Mouse (Mus musculus): Measurements from ENCODE around the gene Gm10518. TPM values are rescaled to one million over a fixed set of nuclear protein-coding genes. Genes with fewer than 3 reads are reported as not detected.

Gene Gm10518
- total RNA-seq (2018; cell fraction: chromatin; rRNA removed): 1 to 10 TPM in 3 of 26 experiments, under 1 TPM in 6, not detected in 17; 0.49 to 1.7 (median 0.77) TPM
- under 1 TPM in 15 of 26 experiments, not detected in 11; 0.11 to 0.51 (median 0.21) TPM for total RNA-seq (2018; cell fraction: cytosol; rRNA removed)
- 1 to 10 TPM in 1 of 26 experiments, under 1 TPM in 6, not detected in 19; 0.35 to 1.1 (median 0.46) TPM for total RNA-seq (2018; cell fraction: nucleus; rRNA removed)
- not detected in 3 replicates for polyA plus RNA-seq (2018)

DNA sequence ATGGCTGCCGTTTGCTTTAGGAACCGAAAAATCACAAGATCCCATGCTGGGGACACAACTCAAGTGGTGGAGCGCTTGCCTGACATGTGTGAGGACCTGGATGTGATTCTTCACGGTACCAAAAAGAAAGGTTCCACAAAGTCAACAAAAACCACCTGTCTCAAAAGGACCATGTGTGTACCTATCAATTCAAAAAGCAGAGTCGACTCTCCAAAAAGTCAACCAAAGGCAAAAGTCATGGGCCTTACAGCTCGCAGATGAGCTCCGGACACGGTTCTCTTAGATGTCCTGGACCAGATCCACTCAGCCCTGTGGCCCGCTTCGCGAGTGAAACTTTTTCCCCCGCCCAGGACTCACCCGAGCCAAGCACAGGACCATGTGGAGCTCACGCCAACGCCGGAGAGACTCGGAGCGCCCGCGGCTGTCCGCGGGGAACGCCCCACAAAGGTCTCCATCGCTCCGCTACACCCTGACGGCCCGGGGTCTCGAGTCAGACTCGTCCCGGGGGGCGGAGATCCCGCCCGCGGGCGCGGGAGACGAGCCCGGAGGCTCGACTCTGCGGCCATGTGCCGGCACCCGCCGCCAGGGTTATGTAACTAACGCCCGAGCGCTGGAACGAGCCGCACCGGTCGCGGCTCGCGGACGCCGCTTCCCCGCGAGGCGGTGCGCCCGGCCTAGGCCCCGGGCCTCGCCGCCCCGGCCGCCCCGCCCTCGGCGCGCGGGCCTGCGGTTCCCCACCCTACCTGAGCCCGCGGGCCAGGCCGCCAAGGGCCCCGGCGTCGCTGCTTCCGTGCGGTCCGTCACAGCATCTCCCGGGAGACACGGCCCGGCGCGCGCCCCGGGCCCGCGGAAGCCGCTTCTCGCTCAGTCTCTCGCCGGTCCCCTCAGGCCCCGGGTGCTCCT, at the start of gene Gm10518:
Gm10518 (plus strand) TSS at position 767 of the 903 bp plus-strand sequence.
- H3K79me2 ChIP-seq (ENCODE audit: inconsistent target): peaks cover 41% of the 10 kb centered on the region
- H3K27ac ChIP-seq: peak within 1 kb of the TSS; percentile 24; the same call in 1 of the 2 replicates
- peak within 1 kb of the TSS; percentile 64 for H3K4me3 ChIP-seq (ENCODE audit: inconsistent target)
- H3K36me3 ChIP-seq (ENCODE audit: inconsistent target): no peaks in the 10 kb centered on the region; the same call in 1 of the 2 replicates
- under 1% methylated on average over 90 of the region's 94 CpGs for WGBS (ENCODE audit: missing documents)

DNA sequence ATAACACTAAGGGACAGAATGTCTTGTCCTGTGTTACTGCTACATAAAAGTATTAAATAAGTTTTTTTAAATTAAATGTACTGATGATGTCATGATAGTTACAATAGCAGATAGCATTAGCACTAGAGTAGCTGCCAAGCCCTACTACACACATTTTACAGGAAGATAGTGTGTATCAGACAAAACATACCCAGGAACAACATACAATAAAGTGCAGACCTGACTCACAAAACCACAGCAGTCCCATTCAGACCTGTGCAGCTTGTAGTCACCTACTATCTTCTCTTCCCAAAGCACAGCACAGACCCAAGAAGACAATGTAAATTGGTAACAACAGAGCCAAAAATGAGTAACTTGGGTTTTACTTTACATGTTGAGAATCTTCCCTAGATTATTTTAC, 46.7 kb upstream of the Gm10518 start:
- Histone ChIP-seq H3K36me3 (ENCODE audit: inconsistent target) (peaks cover 72% of the 10 kb centered on the region), H3K4me3 (ENCODE audit: inconsistent target) (no peak overlapping the region), H3K27ac (no peak overlapping the region), H3K79me2 (ENCODE audit: inconsistent target) (no peaks in the 10 kb centered on the region)

DNA sequence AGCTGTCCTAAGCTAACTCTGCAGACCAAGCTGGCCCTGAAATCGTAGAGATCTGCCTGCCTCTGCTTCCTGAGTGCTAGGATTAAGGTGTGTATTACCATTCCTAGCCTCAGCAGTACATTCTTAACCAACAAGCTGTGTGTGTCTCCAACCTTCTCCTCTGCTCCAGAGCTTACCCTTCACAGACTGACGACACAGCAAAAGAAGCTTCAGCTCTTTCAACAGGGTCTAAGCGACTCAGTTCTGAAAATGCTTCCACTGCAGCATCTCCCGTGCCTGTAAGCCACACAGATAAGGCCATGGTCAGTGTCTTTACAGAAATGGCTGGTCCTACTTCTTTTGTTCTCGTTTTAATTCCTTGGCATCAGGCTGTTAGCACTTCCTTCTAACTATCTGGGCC, 43.1 kb upstream of the Gm10518 start:
- Histone ChIP-seq H3K4me3 (ENCODE audit: inconsistent target) (no peak overlapping the region), H3K79me2 (ENCODE audit: inconsistent target) (no peaks in the 10 kb centered on the region), H3K27ac (no peak overlapping the region), H3K36me3 (ENCODE audit: inconsistent target) (peaks cover 73% of the 10 kb centered on the region)
- WGBS (ENCODE audit: missing documents): 74% methylated on average over 5 of the region's 5 CpGs

DNA sequence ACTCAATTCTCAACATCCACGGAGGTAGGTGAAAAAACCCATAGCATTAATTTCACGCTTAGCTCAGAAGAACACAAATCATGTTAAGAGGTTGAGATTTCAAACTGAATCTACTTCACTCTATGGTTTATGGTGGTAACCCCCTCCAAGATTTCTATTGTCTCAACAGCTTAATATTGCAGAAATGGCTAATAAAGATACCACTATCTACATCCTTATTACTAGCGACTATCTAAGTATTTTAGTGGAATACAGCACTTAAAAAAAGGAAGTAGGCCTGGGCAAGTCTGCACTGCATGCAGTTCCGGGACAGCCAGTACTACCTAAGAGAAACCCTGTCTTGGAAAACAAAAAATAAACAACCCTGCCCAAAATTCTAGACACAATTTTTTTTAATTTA, 42.6 kb upstream of the Gm10518 start:
- WGBS (ENCODE audit: missing documents): 83% methylated on average over 4 of the region's 4 CpGs
- Histone ChIP-seq H3K27ac (no peak overlapping the region), H3K36me3 (ENCODE audit: inconsistent target) (peaks cover 71% of the 10 kb centered on the region), H3K4me3 (ENCODE audit: inconsistent target) (no peak overlapping the region), H3K79me2 (ENCODE audit: inconsistent target) (no peaks in the 10 kb centered on the region)

DNA sequence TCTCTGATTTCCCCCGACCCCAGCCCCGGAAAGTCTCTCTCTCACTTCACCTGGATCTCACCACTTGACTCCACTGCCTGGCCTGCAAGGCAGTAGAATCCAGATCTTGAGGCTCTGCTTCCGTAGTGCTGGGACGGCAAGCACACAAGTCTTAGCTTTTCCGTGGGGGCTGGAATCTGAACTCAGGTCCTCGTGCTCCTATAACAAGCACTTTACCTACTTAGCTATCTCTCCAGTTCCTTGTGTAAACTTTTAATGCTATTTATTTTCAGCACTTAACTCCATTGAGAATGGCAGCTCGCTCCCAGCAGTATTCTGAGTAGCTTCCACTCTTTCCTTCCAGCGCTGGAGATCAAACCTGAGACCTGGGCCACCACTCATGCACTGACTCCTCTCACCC, 26.3 kb upstream of the Gm10518 start:
- Histone ChIP-seq H3K36me3 (ENCODE audit: inconsistent target) (peaks cover 91% of the 10 kb centered on the region), H3K27ac (no peak overlapping the region), H3K79me2 (ENCODE audit: inconsistent target) (no peaks in the 10 kb centered on the region), H3K4me3 (ENCODE audit: inconsistent target) (no peak overlapping the region)
- WGBS (ENCODE audit: missing documents): 100% methylated on average over 7 of the region's 8 CpGs

DNA sequence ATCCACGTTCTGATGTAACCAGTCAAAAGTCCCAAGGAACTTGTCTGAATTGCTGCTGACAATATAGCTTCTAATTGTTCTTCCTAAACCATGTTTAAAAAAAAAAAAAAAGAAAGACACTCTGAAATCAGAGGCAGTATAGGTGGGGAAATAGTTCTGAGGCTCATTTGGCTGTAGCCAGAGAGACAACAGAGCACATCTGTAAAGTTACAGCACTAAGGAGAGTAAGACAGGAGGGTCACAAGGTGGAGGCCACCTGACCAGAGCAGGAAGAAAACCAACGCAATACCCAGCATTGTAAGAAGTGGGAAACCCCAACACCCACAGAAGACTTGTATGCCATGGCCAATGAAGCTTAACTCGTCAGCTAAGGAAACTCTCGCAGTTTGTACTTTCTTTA, 19.1 kb upstream of the Gm10518 start:
- no peak overlapping the region for H3K4me3 ChIP-seq (ENCODE audit: inconsistent target)
- no peaks in the 10 kb centered on the region for H3K79me2 ChIP-seq (ENCODE audit: inconsistent target)
- no peak overlapping the region for H3K27ac ChIP-seq
- peaks cover 46% of the 10 kb centered on the region for H3K36me3 ChIP-seq (ENCODE audit: inconsistent target)
- WGBS (ENCODE audit: missing documents): 81% methylated on average over 4 of the region's 4 CpGs

DNA sequence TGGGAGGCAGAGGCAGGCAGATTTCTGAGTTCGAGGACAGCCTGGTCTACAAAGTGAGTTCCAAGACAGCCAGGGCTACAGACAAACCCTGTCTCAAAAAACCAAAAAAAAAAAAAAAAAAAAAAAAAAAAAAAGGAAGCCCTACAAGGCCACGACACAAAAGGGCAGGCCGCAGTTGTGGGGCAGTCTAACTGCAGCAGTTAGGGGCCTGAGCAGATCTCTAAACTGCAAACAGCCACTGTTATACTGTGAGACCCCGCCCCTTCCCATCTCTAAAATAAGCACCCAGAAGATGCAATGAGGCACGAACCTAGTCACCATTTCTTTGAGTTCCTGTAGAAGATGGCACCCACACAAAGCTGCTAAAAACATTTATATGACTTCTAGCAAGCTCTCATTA, 17.7 kb upstream of the Gm10518 start:
- no peak overlapping the region for H3K4me3 ChIP-seq (ENCODE audit: inconsistent target)
- H3K36me3 ChIP-seq (ENCODE audit: inconsistent target): peaks cover 43% of the 10 kb centered on the region
- H3K27ac ChIP-seq: no peak overlapping the region
- 83% methylated on average over 5 of the region's 5 CpGs for WGBS (ENCODE audit: missing documents)
- H3K79me2 ChIP-seq (ENCODE audit: inconsistent target): no peaks in the 10 kb centered on the region

DNA sequence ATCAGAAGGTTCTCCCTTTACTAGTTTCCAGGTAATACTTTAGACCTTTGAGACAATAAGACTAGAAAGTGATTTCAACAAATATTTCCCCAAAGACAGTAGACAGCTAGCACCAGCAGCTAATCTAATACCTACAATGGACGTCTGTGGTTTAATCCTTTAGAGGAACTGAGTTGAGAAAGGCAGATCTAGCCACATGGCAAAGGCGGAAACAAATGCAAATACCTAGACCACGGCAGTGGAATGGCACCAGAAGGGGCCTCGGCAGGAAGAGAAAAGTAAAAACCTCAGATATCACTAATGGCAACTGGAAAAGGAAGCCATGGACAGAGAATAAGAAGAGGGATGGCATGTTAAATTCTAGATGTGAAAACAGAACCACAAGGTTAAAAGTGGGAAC, 15.9 kb upstream of the Gm10518 start:
- no peaks in the 10 kb centered on the region for H3K79me2 ChIP-seq (ENCODE audit: inconsistent target)
- WGBS (ENCODE audit: missing documents): 20% methylated on average over 4 of the region's 4 CpGs
- H3K4me3 ChIP-seq (ENCODE audit: inconsistent target): no peak overlapping the region
- H3K27ac ChIP-seq: no peak overlapping the region
- H3K36me3 ChIP-seq (ENCODE audit: inconsistent target): peaks cover 35% of the 10 kb centered on the region

DNA sequence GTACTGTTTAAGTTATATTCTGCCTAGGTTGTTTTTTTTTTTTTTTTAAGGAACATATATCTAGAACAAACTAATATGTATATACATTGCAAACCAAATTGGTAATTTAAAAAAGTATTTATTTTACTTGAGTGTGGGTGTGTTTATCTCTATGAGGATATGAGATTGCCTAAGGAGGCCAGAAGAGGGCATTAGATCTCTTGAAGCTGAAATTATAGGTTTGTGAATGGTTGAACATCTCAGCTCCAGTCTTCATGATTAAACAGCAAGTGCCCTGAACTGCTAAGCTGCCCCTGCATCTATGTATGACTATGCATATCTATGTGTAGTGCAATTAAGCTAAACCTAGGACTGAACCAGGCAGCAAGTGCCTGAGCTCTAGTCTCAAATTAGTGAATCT, 4.4 kb upstream of the Gm10518 start:
- Histone ChIP-seq H3K27ac (no peak overlapping the region), H3K79me2 (ENCODE audit: inconsistent target) (peaks cover 41% of the 10 kb centered on the region), H3K4me3 (ENCODE audit: inconsistent target) (no peak overlapping the region), H3K36me3 (ENCODE audit: inconsistent target) (peaks cover 33% of the 10 kb centered on the region)

DNA sequence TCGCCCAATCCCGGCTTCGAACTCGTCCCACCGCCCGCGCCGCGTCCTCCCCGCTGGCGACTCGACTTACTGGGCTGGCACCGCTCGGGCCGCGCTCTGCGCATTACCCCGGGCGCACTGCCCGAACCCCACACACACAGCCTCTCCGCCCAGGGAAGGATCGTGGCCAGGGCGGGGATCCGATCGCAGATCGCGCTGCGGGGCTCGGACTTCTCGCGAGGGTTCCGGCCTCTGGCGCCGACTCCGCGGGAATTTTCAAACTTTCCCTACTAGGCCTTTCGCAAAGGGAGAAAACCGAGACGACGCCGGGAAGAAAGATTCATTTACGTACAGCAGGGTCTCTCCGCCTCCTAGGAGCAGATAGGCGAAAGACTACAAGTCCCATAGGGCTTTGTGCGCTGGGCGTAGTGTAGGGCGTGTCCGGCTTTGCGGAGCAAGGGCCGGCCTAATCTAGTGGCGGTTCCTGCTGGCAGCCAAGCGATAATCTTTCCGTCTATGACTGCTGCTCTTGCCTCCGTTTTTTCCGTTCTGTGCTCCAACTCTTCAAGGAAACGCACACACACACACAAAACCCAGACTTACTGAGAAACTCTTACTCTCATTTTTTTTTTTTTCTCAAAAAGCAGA, 450 bp downstream of the Gm10518 start, which contains the start of gene Ahctf1:
Ahctf1 (minus strand) TSS at position 168 of the 627 bp plus-strand sequence.
- Histone ChIP-seq H3K36me3 (ENCODE audit: inconsistent target) (no peaks in the 10 kb centered on the region), H3K79me2 (ENCODE audit: inconsistent target) (peaks cover 41% of the 10 kb centered on the region), H3K4me3 (ENCODE audit: inconsistent target) (peak within 1 kb of the TSS; percentile 64), H3K27ac (peak within 1 kb of the TSS; percentile 24; the same call in 1 of the 2 replicates)
- 1% methylated on average over 55 of the region's 56 CpGs for WGBS (ENCODE audit: missing documents)

DNA sequence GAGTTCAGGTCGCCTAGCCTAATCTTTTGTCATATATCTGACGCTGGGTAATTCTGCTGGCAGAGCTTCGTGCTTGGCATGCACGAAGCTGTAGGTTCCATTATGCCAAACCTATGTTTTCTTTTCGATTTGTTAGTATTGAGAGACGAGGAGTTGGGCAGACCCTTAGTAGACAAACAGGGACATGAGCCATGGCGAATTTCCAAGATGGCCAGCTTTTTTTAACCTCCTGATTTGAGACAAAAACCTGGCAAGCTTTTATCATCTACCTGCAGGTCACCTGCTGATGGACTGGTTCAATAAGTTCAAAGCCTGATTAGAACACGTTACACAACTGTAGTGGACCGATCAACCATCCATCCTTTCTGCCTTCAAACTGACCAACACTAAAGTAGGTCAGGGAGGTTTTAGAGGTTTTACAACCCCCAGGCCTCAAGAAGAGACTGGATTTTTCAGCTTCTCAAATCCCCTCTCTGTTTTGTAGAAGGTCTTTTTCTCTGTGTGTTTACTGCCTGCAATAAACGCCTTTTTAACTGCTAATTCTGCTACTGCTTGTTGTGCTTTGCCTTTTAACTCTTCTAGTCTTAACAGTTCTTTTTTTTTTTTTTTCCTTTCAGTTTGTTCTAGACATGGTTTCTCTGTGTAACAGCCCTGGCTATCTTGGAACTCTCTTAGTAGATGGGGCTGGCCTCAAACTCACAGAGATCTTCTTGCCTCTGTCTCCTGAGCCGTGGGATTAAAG, 1.1 kb downstream of the Gm10518 start:
- H3K36me3 ChIP-seq (ENCODE audit: inconsistent target): no peaks in the 10 kb centered on the region
- peaks cover 35% of the 10 kb centered on the region for H3K79me2 ChIP-seq (ENCODE audit: inconsistent target)
- peak overlapping the region; percentile 2; the same call in 1 of the 2 replicates for H3K4me3 ChIP-seq (ENCODE audit: inconsistent target)
- H3K27ac ChIP-seq: no peak overlapping the region
- WGBS (ENCODE audit: missing documents): 46% methylated on average over 11 of the region's 11 CpGs

DNA sequence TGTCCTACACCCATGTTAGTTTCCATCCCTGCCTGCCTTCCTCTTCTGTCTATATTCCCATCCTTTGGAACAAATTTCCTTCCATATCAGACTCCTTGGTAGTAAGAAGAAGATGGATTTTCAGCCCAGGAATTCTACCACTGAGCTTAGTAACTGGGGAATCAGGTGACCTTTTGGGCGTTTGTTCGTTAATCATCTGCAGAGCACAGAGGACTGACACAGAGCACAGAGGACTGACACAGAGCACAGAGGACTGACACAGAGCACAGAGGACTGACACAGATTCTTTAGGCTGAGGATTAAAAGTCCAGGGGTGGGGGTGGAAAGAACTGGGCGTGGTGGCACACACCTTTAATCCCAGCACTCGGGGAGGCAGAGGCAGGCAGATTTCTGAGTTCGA, 2.6 kb downstream of the Gm10518 start:
- peaks cover 21% of the 10 kb centered on the region for H3K79me2 ChIP-seq (ENCODE audit: inconsistent target)
- H3K36me3 ChIP-seq (ENCODE audit: inconsistent target): no peaks in the 10 kb centered on the region
- H3K4me3 ChIP-seq (ENCODE audit: inconsistent target): no peak overlapping the region
- 98% methylated on average over 5 of the region's 5 CpGs for WGBS (ENCODE audit: missing documents)
- no peak overlapping the region for H3K27ac ChIP-seq

DNA sequence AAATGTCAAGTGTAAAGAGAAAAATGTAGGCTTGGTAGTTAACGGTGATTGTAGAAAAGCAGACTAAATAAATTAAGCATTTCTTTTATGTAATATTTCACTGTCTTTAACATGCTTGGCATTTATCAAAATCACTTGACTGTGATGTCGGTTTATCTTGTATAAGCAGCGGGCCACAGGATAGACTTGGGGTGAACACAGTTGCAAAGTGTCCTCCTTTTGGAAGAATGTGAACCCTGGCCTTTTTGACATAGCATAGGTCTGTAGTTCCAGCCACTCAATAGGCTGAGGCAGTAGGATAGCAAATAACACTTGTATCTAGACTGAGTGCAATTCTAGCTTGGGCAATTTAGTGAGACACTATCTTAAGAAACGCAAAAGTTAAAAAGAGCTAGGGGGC, 4.3 kb downstream of the Gm10518 start:
- H3K27ac ChIP-seq: no peak overlapping the region
- WGBS (ENCODE audit: missing documents): 94% methylated on average over 4 of the region's 4 CpGs

DNA sequence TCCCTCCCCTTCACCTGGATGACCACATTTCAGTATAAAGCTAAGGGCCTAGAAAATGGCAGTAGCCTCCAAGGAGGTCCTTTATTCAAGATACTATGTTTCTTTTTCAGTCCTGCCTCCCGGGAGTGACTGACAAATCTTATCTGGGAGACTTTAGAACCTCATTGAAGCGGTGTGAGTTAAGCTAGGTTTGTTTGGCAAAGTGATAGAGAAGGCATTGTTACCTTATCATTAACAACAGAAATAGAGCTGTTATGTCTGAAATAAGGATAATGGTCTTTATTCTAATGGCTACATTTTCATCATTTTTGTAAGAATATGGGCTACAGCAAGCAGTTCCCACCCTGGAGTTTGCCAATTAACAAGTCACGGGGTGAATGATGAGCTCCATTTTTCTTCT, 5.1 kb downstream of the Gm10518 start:
- no peak overlapping the region for H3K4me3 ChIP-seq (ENCODE audit: inconsistent target)
- H3K79me2 ChIP-seq (ENCODE audit: inconsistent target): no peaks in the 10 kb centered on the region
- WGBS (ENCODE audit: missing documents): 93% methylated on average over 3 of the region's 3 CpGs
- no peaks in the 10 kb centered on the region for H3K36me3 ChIP-seq (ENCODE audit: inconsistent target)
- H3K27ac ChIP-seq: no peak overlapping the region

More for the DNA sequence above, 4.3 kb downstream of the Gm10518 start:
- H3K36me3 ChIP-seq (ENCODE audit: inconsistent target): no peaks in the 10 kb centered on the region
- no peak overlapping the region for H3K4me3 ChIP-seq (ENCODE audit: inconsistent target)
- H3K79me2 ChIP-seq (ENCODE audit: inconsistent target): peaks cover 4% of the 10 kb centered on the region

Measured in macrophage (primary cell).